Mouse (Mus musculus): ENCODE results near the gene Tsga10. TPM values are rescaled to one million over a fixed set of nuclear protein-coding genes. Genes with fewer than 3 reads are reported as not detected.

The Tsga10 gene
- polyA plus RNA-seq, 1 experiment, result 0.46 TPM

DNA sequence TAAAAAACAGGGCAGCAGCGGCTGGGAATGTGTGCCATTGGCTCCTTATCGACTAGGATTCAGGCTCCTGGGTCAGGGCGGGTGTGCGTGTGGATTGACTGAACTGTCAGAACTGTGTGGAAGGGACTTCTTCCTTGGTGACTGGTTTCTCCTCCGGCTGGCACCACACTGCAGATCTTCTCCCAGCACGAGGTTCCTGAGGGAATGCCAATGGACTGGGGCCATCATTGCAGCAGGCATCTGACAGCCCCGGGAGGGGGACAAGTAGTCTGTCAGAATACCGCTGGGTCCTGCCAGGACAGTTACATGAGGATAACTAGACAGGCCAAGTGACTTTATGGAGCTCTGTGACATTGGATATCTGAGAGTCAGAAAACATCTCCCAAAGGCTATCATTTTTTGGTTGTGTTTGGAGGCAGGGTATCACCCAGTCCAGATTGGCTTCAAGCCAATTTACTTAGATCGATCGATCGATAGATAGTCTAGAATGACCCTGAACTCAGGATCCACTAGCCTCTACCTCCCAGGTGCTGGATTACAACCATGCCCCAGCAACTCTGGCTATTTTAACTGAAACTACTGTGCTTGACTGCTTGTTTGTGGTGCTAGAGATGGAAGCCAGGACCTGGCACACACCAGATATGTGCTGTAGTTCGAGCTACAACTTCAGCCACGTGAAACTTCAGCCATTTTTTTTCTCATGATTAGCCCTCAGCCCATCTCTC is 11.7 kb upstream of the Tsga10 start:
- H3K4me3 ChIP-seq (ENCODE audit: insufficient read depth, poor library complexity, severe bottlenecking), result no peak overlapping the region
- peaks cover 57% of the 10 kb centered on the region for H3K36me3 ChIP-seq (ENCODE audit: control insufficient read depth, insufficient read depth)
- H3ac ChIP-seq (ENCODE audit: control insufficient read depth, insufficient read length, low read depth), result no peak overlapping the region
- H3K79me3 ChIP-seq (ENCODE audit: low read depth), result peaks cover 6% of the 10 kb centered on the region
- H3K79me2 ChIP-seq (ENCODE audit: control insufficient read depth, insufficient read depth), result peaks cover 19% of the 10 kb centered on the region
- H3K27me3 ChIP-seq (ENCODE audit: control insufficient read depth, insufficient read depth, insufficient read length), result no peaks in the 10 kb centered on the region
- TF ChIP-seq MAX (IDR thresholded peaks at IDR 0.05) (no peak), CTCF (IDR thresholded peaks at IDR 0.05; ENCODE audit: control insufficient read depth, insufficient read depth, insufficient read length) (no peak), USF1 (IDR thresholded peaks at IDR 0.05; ENCODE audit: low read depth) (no peak), CEBPB (IDR thresholded peaks at IDR 0.05; ENCODE audit: low read depth) (no peak), MYOG (IDR thresholded peaks at IDR 0.05; ENCODE audit: control insufficient read depth, extremely low read depth, insufficient read length) (no peak), FOSL1 (IDR thresholded peaks at IDR 0.05; ENCODE audit: insufficient read depth, low read length, poor library complexity, severe bottlenecking) (no peak), MYOD1 (IDR thresholded peaks at IDR 0.05; ENCODE audit: control insufficient read depth, insufficient read length, low read depth) (no peak)

DNA sequence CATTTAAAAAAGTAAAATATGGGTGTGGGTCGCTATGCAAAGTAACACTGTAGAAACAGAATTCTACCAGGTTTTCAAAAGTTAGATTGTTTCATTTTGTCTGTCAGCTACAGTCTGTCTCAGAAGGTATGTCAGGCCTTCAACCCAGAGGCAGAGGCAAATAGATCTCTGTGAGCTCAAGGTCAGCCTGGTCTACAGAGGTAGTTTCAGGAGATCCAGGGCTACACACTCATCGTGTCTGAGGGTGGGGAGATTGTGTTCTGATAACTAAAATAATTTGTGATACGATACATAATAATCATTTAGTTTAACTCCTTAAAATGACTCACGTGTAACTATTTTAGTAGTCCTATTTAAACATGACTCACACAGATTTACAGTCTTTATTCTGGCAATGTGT is 6.9 kb upstream of the Tsga10 start:
- H3K79me2 ChIP-seq (ENCODE audit: control insufficient read depth, insufficient read depth), result peaks cover 23% of the 10 kb centered on the region
- H3K4me3 ChIP-seq (ENCODE audit: insufficient read depth, poor library complexity, severe bottlenecking), result peak overlapping the region; percentile 54
- no peak for TF ChIP-seq MYOD1 (IDR thresholded peaks at IDR 0.05; ENCODE audit: control insufficient read depth, insufficient read length, low read depth)
- no peak for TF ChIP-seq MYOG (IDR thresholded peaks at IDR 0.05; ENCODE audit: control insufficient read depth, extremely low read depth, insufficient read length)
- no peak for TF ChIP-seq USF1 (IDR thresholded peaks at IDR 0.05; ENCODE audit: low read depth)
- TF ChIP-seq CTCF (IDR thresholded peaks at IDR 0.05; ENCODE audit: control insufficient read depth, insufficient read depth, insufficient read length), result no peak
- no peak for TF ChIP-seq CEBPB (IDR thresholded peaks at IDR 0.05; ENCODE audit: low read depth)
- no peak for TF ChIP-seq MAX (IDR thresholded peaks at IDR 0.05)
- no peak for TF ChIP-seq FOSL1 (IDR thresholded peaks at IDR 0.05; ENCODE audit: insufficient read depth, low read length, poor library complexity, severe bottlenecking)
- peaks cover 31% of the 10 kb centered on the region for H3K36me3 ChIP-seq (ENCODE audit: control insufficient read depth, insufficient read depth)
- no peaks in the 10 kb centered on the region for H3K27me3 ChIP-seq (ENCODE audit: control insufficient read depth, insufficient read depth, insufficient read length)
- H3ac ChIP-seq (ENCODE audit: control insufficient read depth, insufficient read length, low read depth), result peak overlapping the region; percentile 65
- peaks cover 6% of the 10 kb centered on the region for H3K79me3 ChIP-seq (ENCODE audit: low read depth)

DNA sequence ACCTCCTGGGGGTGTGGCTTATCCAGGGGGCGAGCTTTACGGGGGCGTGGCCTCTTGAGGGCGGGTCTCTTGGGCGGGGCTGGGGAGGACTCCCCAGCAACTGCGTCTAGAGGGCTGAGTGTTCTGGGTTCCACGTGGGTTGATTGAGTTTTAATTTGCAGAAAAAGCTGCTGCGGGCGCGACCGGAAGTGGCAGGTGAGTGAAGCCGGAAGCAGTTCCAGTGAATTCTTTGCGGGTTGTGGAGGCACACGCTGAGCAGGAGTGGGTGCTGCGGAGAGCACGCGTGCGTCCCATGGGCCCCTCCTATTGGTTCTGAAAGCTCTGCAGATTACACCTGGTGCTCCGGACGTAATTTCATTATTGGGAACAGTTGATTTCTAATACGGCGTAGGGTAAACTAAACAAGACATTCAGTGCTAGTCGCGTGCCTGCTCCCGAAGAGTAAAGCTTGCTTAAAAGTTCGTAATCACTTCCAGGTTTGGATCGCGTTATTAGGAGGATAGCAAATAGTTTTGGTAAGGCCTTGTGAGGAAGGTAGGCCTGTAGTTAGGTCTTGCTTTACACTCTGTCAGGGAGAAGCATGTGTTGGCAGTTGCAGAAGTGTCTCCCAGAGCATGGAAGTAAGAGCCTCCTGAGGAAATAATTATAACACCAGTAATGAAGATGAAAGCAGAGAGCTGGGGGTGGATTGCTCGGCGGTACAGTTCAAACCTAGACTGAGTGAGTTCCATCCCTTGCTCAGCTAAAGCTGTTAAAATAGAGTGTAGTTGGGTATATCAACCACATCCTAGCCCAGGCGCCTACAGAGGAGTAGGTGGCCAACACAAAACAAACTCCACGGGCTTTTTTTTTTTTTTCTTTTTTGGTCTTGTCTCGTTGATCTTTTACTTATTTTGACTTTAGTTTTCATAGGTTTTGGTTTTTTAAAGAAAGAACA is 6.2 kb upstream of the Tsga10 start:
- Histone ChIP-seq H3ac (ENCODE audit: control insufficient read depth, insufficient read length, low read depth) (peak overlapping the region; percentile 69), H3K4me3 (ENCODE audit: insufficient read depth, poor library complexity, severe bottlenecking) (peak overlapping the region; percentile 54), H3K27me3 (ENCODE audit: control insufficient read depth, insufficient read depth, insufficient read length) (no peaks in the 10 kb centered on the region), H3K79me2 (ENCODE audit: control insufficient read depth, insufficient read depth) (peaks cover 23% of the 10 kb centered on the region), H3K79me3 (ENCODE audit: low read depth) (peaks cover 6% of the 10 kb centered on the region), H3K36me3 (ENCODE audit: control insufficient read depth, insufficient read depth) (peaks cover 24% of the 10 kb centered on the region)
- TF ChIP-seq FOSL1 (IDR thresholded peaks at IDR 0.05; ENCODE audit: insufficient read depth, low read length, poor library complexity, severe bottlenecking), result no peak
- no peak for TF ChIP-seq CTCF (IDR thresholded peaks at IDR 0.05; ENCODE audit: control insufficient read depth, insufficient read depth, insufficient read length)
- no peak for TF ChIP-seq MAX (IDR thresholded peaks at IDR 0.05)
- TF ChIP-seq MYOD1 (IDR thresholded peaks at IDR 0.05; ENCODE audit: control insufficient read depth, insufficient read length, low read depth), result no peak
- no peak for TF ChIP-seq MYOG (IDR thresholded peaks at IDR 0.05; ENCODE audit: control insufficient read depth, extremely low read depth, insufficient read length)
- no peak for TF ChIP-seq USF1 (IDR thresholded peaks at IDR 0.05; ENCODE audit: low read depth)
- no peak for TF ChIP-seq CEBPB (IDR thresholded peaks at IDR 0.05; ENCODE audit: low read depth)

DNA sequence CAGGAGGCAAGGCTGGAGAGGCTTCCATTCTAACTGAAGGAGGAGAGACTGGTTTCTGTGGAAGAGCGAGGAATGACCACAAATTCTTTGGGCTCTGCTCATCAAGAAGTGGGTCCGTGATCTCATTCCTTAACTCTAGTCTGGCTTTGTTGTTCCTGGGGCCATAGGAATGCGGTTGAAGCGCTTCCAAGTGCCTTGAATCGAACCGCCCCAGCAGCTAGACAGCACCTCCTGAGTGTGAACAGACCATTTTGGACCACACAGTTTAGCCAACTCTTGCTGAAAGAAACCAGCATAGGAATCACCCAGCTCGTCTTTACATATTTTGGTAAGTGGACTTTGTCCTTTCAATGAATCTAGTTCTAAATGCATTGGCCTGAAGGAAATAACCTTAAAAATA is 5.5 kb upstream of the Tsga10 start, which contains the start of gene Lipt1:
Gene Lipt1 (plus strand): TSS at position 35 of the 400 bp plus-strand sequence.
- peaks cover 6% of the 10 kb centered on the region for H3K79me3 ChIP-seq (ENCODE audit: low read depth)
- peaks cover 18% of the 10 kb centered on the region for H3K36me3 ChIP-seq (ENCODE audit: control insufficient read depth, insufficient read depth)
- peak within 1 kb of the TSS; percentile 54 for H3K4me3 ChIP-seq (ENCODE audit: insufficient read depth, poor library complexity, severe bottlenecking)
- peak within 1 kb of the TSS; percentile 69 for H3ac ChIP-seq (ENCODE audit: control insufficient read depth, insufficient read length, low read depth)
- no peaks in the 10 kb centered on the region for H3K27me3 ChIP-seq (ENCODE audit: control insufficient read depth, insufficient read depth, insufficient read length)
- peaks cover 23% of the 10 kb centered on the region for H3K79me2 ChIP-seq (ENCODE audit: control insufficient read depth, insufficient read depth)
- TF ChIP-seq FOSL1 (IDR thresholded peaks at IDR 0.05; ENCODE audit: insufficient read depth, low read length, poor library complexity, severe bottlenecking), result no peak
- TF ChIP-seq MAX (IDR thresholded peaks at IDR 0.05), result no peak
- TF ChIP-seq USF1 (IDR thresholded peaks at IDR 0.05; ENCODE audit: low read depth), result no peak
- TF ChIP-seq MYOD1 (IDR thresholded peaks at IDR 0.05; ENCODE audit: control insufficient read depth, insufficient read length, low read depth), result no peak
- TF ChIP-seq CEBPB (IDR thresholded peaks at IDR 0.05; ENCODE audit: low read depth), result no peak
- no peak for TF ChIP-seq MYOG (IDR thresholded peaks at IDR 0.05; ENCODE audit: control insufficient read depth, extremely low read depth, insufficient read length)
- TF ChIP-seq CTCF (IDR thresholded peaks at IDR 0.05; ENCODE audit: control insufficient read depth, insufficient read depth, insufficient read length), result no peak

DNA sequence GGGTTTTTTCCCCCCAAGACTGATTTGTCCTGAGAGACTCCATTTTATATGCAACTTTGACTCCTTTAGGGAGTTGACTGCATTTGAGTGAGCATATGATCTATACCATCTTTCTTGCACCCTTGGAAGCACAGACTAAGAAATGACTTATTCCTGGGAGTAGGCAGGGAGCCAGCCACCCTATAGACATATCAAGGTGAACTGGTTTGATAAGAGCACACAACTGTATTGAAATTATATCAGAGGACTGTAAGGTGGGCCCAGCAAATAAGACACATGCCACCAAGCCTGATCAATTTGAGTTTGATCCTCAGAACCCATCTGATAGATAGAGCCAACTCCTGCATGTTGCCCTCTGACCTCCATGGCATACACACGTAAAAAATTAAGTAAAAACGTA is 3.1 kb upstream of the Tsga10 start:
- no peak overlapping the region for H3K4me3 ChIP-seq (ENCODE audit: insufficient read depth, poor library complexity, severe bottlenecking)
- H3K79me3 ChIP-seq (ENCODE audit: low read depth), result peaks cover 2% of the 10 kb centered on the region
- no peak for TF ChIP-seq MYOD1 (IDR thresholded peaks at IDR 0.05; ENCODE audit: control insufficient read depth, insufficient read length, low read depth)
- no peak for TF ChIP-seq USF1 (IDR thresholded peaks at IDR 0.05; ENCODE audit: low read depth)
- TF ChIP-seq CEBPB (IDR thresholded peaks at IDR 0.05; ENCODE audit: low read depth), result no peak
- no peak for TF ChIP-seq MYOG (IDR thresholded peaks at IDR 0.05; ENCODE audit: control insufficient read depth, extremely low read depth, insufficient read length)
- no peak for TF ChIP-seq CTCF (IDR thresholded peaks at IDR 0.05; ENCODE audit: control insufficient read depth, insufficient read depth, insufficient read length)
- no peak for TF ChIP-seq FOSL1 (IDR thresholded peaks at IDR 0.05; ENCODE audit: insufficient read depth, low read length, poor library complexity, severe bottlenecking)
- no peak for TF ChIP-seq MAX (IDR thresholded peaks at IDR 0.05)

More for the DNA sequence above, 3.1 kb upstream of the Tsga10 start:
- Histone ChIP-seq H3ac (ENCODE audit: control insufficient read depth, insufficient read length, low read depth) (no peak overlapping the region), H3K79me2 (ENCODE audit: control insufficient read depth, insufficient read depth) (peaks cover 17% of the 10 kb centered on the region), H3K27me3 (ENCODE audit: control insufficient read depth, insufficient read depth, insufficient read length) (no peaks in the 10 kb centered on the region), H3K36me3 (ENCODE audit: control insufficient read depth, insufficient read depth) (no peaks in the 10 kb centered on the region)
